Mouse (Mus musculus) liver, embryonic 16.5 days (tissue): ENCODE measurements at regions not wholly inside any gene's neighbourhood (a gene's known extent, or its start where the extent isn't known, plus 50 kb on each side); places are given as distances from the start of the nearest gene placed in this dataset.

Source experiments
- ATAC-seq: fragments of 200-750 bp; cut with Nextera tagmentation; 2 replicates; pipeline ENCODE4 v1.8.0; 2017; ENCODE audit warnings: low read depth, mild to moderate bottlenecking, moderate number of reproducible peaks, moderate library complexity
- H3K27ac ChIP-seq: fragments of 300-500 bp; sonication (generic); 2 replicates; pipeline ENCODE4 v1.5.1; 2014; ENCODE audit warnings: mild to moderate bottlenecking, low read length
- H3K27me3 ChIP-seq: fragments of 300-500 bp; sonication (generic); 2 replicates; pipeline ENCODE4 v1.6.1; 2014; ENCODE audit warnings: low read depth, low read length, mixed read lengths; ENCODE audit not compliant: control insufficient read depth, insufficient read depth
- H3K36me3 ChIP-seq: fragments of 300-500 bp; sonication (generic); 2 replicates; pipeline ENCODE4 v1.6.1; 2014; ENCODE audit warnings: mild to moderate bottlenecking; ENCODE audit not compliant: control insufficient read depth, insufficient read depth
- H3K4me1 ChIP-seq: fragments of 300-500 bp; sonication (generic); 2 replicates; pipeline ENCODE4 v1.6.1; 2014; ENCODE audit warnings: low read depth, low read length, mixed read lengths; ENCODE audit not compliant: control insufficient read depth
- H3K4me2 ChIP-seq: fragments of 300-500 bp; sonication (generic); 2 replicates; pipeline ENCODE4 v1.6.1; 2014; ENCODE audit warnings: low read depth, low read length, mixed read lengths
- H3K4me3 ChIP-seq: fragments of 300-500 bp; sonication (generic); 2 replicates; pipeline ENCODE4 v1.5.1; 2014; ENCODE audit warnings: low read depth, mild to moderate bottlenecking, low read length
- H3K9ac ChIP-seq: fragments of 300-500 bp; sonication (generic); 2 replicates; pipeline ENCODE4 v1.6.1; 2014; ENCODE audit warnings: low read depth, low read length
- H3K9me3 ChIP-seq: fragments of 300-500 bp; sonication (generic); replicated peaks from 2 replicates; pipeline ENCODE4 v1.6.1; 2016; ENCODE audit warnings: low read length; ENCODE audit not compliant: control insufficient read depth
- WGBS: fragments of 180-500 bp; shearing (Covaris S2); extraction: QIAGEN DNeasy Blood & Tissue Kit; methylation state at CpG from one replicate; pipeline ENCODE4 v1.1.7; 2014; ENCODE audit not compliant: insufficient replicate concordance; 5-methylcytosine and 5-hydroxymethylcytosine counted together

DNA sequence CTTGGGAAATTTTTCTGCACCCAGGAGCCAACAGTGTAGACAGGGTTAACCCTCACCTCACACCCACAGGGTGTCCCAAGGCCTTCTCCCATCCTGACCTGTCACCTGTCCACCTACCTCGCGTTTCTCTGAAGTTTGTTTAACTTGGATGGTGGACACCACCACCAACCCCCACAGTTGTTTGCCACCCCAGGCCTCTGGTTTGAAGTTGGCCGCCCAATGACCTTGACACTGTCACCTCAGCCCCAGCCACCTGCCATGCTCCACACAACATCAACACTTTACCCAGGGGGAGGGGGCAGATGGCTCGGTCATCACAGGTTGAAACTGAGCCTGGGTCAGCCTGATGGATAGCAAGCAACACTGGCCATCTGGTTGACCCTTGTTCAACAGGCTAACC lies 332.7 kb upstream of the Tbx3 start:
- Histone ChIP-seq H3K27ac (no peak overlapping the region), H3K9ac (no peak overlapping the region), H3K4me1 (no peaks in the 10 kb centered on the region; the same call in 1 of the 2 replicates), H3K4me3 (no peak overlapping the region), H3K27me3 (no peaks in the 10 kb centered on the region), H3K4me2 (no peak overlapping the region), H3K9me3 (no peaks in the 10 kb centered on the region), H3K36me3 (no peaks in the 10 kb centered on the region)
- WGBS = 59% methylated on average over 4 of the region's 4 CpGs
- ATAC-seq = peak; percentile 90

GRCm38 (mm10) chr5:119338711-119339110 lies 331.8 kb upstream of the Tbx3 start:
- H3K36me3 ChIP-seq = no peaks in the 10 kb centered on the region
- no peak overlapping the region for H3K4me3 ChIP-seq
- no peak overlapping the region for H3K9ac ChIP-seq
- ATAC-seq = no peak
- no peaks in the 10 kb centered on the region for H3K27me3 ChIP-seq
- no peaks in the 10 kb centered on the region for H3K9me3 ChIP-seq
- no peaks in the 10 kb centered on the region for H3K4me1 ChIP-seq
- 66% methylated on average over 6 of the region's 6 CpGs for WGBS
- H3K27ac ChIP-seq = no peak overlapping the region
- no peak overlapping the region for H3K4me2 ChIP-seq

- no peak; the same call in 1 of the 2 replicates for ATAC-seq
- no peaks in the 10 kb centered on the region for H3K4me1 ChIP-seq
- no peak overlapping the region for H3K4me3 ChIP-seq
- WGBS = 17% methylated on average over 4 of the region's 4 CpGs
- H3K27me3 ChIP-seq = no peaks in the 10 kb centered on the region
- no peak overlapping the region for H3K4me2 ChIP-seq
- H3K27ac ChIP-seq = no peak overlapping the region
- H3K9ac ChIP-seq = no peak overlapping the region
- no peaks in the 10 kb centered on the region for H3K36me3 ChIP-seq
- H3K9me3 ChIP-seq = no peaks in the 10 kb centered on the region
Observed at GRCm38 (mm10) chr5:119348303-119348702, 322.2 kb upstream of the Tbx3 start.

- no peaks in the 10 kb centered on the region for H3K4me1 ChIP-seq
- WGBS = 30% methylated on average over 6 of the region's 6 CpGs
- ATAC-seq = no peak
- no peak overlapping the region for H3K9ac ChIP-seq
- H3K9me3 ChIP-seq = no peaks in the 10 kb centered on the region
- no peak overlapping the region for H3K27ac ChIP-seq
- H3K36me3 ChIP-seq = no peaks in the 10 kb centered on the region
- H3K27me3 ChIP-seq = no peaks in the 10 kb centered on the region
- no peak overlapping the region for H3K4me3 ChIP-seq
- H3K4me2 ChIP-seq = no peak overlapping the region
Observed at GRCm38 (mm10) chr5:119349395-119349794, 321.1 kb upstream of the Tbx3 start.

DNA sequence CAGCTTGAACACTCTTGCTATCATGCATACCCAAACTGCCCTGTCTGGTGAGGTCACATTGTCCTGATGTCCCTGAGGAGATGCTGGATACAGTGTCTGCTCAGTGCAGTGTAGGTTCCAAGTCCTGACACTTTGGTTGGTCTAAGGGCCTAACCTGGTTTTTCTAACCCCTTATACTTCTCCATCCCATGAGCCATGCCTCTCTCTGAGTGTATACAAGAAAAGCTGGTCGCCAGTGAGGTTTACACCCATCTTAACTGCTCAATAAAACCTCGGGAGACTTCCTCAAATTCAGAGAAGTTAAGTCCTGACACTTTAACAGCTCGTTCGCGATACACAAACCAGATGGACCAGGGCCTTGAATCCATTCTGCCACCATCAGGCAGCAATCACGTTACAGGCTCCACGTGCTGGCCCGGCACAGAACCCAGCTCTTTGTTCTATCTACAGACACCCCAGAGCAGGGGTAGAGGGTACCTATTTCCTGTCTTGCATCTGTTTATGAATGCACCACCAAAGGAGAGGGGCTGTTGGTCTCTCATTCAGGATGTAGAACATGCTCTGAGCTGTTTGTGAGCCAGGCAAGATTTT lies 320.0 kb upstream of the Tbx3 start:
- Histone ChIP-seq H3K4me3 (no peak overlapping the region), H3K27me3 (no peaks in the 10 kb centered on the region), H3K4me1 (no peaks in the 10 kb centered on the region), H3K9me3 (no peaks in the 10 kb centered on the region), H3K27ac (no peak overlapping the region), H3K36me3 (no peaks in the 10 kb centered on the region), H3K4me2 (no peak overlapping the region), H3K9ac (no peak overlapping the region)
- no peak for ATAC-seq
- WGBS = 18% methylated on average over 8 of the region's 8 CpGs

DNA sequence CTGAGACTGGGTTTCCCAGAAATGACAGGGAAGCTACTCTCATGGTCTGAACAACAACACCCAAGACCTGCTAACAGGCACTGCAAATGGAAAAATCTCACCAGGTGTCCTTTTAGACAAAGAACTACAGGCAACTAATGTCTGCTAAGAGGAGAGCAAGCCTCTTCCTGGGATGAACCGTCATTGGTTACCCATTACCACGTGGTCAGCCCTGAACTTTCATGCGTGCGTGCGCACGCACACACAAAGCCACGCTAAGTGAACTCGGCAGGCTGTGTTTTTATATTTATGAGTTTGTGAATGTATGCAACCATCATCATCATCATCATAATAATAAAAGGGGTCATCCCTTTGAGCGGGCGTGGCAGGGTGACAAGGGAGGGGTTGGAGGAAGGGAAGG lies 315.0 kb upstream of the Tbx3 start:
- H3K9me3 ChIP-seq = no peaks in the 10 kb centered on the region
- no peak overlapping the region for H3K9ac ChIP-seq
- H3K4me1 ChIP-seq = no peaks in the 10 kb centered on the region
- no peaks in the 10 kb centered on the region for H3K27me3 ChIP-seq
- H3K27ac ChIP-seq = no peak overlapping the region
- ATAC-seq = no peak
- WGBS = 79% methylated on average over 10 of the region's 10 CpGs
- H3K36me3 ChIP-seq = no peaks in the 10 kb centered on the region
- H3K4me2 ChIP-seq = no peak overlapping the region
- H3K4me3 ChIP-seq = no peak overlapping the region

DNA sequence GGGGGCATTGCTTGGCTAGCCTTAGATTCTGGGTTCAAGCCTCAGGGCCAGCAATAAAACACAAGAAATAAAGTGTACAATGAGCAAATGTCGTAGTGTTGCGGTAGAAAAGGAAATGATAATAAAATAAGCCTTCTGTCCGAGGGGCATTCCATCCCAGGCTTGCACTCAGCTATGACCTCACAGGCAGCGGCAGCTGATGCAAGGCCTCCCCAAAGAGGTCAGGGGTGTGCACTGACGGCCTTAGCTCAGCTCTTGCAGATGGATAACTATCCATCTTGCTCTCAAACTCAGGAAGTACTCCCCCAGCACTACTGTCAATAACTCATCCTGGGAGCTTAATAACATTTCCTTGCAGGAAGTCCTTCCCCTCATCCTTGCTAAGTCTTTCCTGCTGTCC lies 314.4 kb upstream of the Tbx3 start:
- Histone ChIP-seq H3K4me3 (no peak overlapping the region), H3K4me1 (no peaks in the 10 kb centered on the region), H3K36me3 (no peaks in the 10 kb centered on the region), H3K27me3 (no peaks in the 10 kb centered on the region), H3K4me2 (no peak overlapping the region), H3K9me3 (no peaks in the 10 kb centered on the region), H3K27ac (no peak overlapping the region), H3K9ac (no peak overlapping the region)
- WGBS = 53% methylated on average over 5 of the region's 5 CpGs
- no peak for ATAC-seq

- WGBS = 6% methylated on average over 5 of the region's 5 CpGs
- Histone ChIP-seq H3K9me3 (no peaks in the 10 kb centered on the region), H3K4me1 (no peaks in the 10 kb centered on the region), H3K9ac (no peak overlapping the region), H3K27ac (no peak overlapping the region), H3K36me3 (no peaks in the 10 kb centered on the region), H3K4me2 (no peak overlapping the region), H3K27me3 (no peaks in the 10 kb centered on the region), H3K4me3 (no peak overlapping the region)
- no peak for ATAC-seq
Observed at GRCm38 (mm10) chr5:119359709-119360108, 310.8 kb upstream of the Tbx3 start.

DNA sequence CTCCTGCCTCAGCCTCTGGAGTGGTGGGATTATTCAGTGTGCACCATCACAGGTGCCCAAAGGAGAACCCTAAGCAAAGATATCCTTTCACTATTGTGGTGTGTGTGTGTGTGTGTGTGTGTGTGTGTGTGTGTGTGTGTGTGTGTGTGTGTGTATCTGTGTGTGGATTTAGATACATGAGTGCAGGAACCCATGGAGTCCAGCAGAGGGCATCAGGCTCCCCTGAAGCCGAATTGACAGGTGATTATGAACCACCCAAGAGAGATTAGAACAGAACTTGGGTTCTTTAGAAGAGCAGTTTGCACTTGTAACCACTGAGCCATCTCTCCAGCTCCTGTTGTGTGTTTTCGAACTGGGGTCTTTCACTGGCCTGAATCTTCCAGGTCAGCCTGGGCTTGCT lies 310.1 kb upstream of the Tbx3 start:
- Histone ChIP-seq H3K9me3 (no peaks in the 10 kb centered on the region), H3K9ac (no peak overlapping the region), H3K36me3 (no peaks in the 10 kb centered on the region), H3K4me1 (no peaks in the 10 kb centered on the region), H3K4me3 (no peak overlapping the region), H3K27me3 (no peaks in the 10 kb centered on the region), H3K27ac (no peak overlapping the region), H3K4me2 (no peak overlapping the region)
- WGBS = 50% methylated on average over 2 of the region's 2 CpGs
- no peak for ATAC-seq
